Mouse (Mus musculus) frontal cortex, postnatal 14 days (tissue): Measurements from ENCODE around the gene Jaml.

Source experiments
- DNase-seq, 2 experiments: peaks; one replicate each; pipeline ENCODE4 v3.0.0; 2022; ENCODE audit warnings: low spot score in 2 of 2

Gene Jaml

DNA sequence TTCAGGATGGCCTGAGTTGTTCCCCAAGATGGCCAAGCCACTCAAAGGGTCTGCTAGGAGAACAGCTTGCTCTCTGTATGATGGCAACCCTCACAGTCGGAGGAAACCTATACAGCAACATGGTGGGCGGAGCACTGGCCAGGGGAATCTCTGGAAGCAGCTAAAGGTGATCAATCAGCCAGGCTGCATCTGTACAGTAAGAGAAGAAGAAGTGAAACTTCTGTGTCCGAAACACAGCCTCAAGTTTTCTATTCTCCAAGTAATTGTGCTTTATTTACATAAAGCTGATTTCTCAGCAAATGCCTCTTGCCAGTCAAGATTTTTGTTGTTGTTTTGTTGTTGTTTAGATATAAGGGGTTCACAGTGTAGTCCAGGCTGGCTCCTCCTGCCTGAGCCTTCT lies 1.1 kb upstream of the Jaml start:
- no peak for DNase-seq

- DNase-seq = no peak
These were observed 4.1 kb downstream of the Jaml start for GRCm38 (mm10) chr9:45083132-45083531.

GRCm38 (mm10) chr9:45084556-45084955 lies 5.6 kb downstream of the Jaml start:
- DNase-seq = no peak

DNA sequence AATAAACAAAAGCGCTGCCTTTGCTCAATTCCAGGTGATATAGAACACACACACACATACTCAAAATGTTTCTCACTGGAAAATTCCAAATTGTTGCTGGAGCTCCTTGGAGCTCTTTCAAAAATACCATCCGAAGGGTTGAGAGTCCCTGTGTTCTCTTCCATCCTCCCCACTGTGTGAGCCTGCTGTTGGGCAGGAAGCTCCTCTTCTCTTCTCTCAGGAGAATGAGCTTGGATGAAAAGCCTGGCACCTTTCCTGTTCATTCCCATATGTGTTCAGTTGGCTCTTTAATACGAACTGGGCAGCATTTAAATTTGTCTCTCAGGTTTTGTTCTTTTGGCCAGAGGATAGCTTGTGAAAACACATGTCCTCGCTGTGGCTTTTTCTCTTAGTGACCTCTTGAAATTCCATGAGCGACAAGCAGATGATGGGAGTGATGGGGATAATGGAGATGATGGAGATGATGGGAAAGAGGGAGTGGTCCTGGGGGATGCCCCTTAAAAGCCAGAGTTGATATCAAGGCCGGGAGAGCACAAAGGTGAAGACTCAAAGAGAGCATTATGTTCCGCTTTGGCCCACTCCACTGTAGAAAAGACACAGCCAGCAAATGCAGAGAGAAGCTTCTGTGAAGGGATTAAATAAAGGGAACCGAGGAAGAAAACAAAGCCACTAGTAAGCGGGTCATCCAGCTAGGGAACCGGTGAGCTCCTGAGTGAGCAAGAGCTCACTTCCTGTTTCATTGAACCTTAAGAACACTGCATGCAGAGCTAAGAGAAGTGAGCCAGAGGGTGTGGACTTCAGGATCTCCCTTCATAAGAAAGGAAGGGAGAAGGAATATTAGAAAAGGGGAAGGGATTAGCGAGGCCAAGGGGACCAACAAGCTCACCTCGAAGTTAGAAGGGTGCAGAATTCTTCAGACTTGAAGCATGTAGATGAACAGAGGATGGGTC lies 7.0 kb downstream of the Jaml start:
- DNase-seq = no peak

DNA sequence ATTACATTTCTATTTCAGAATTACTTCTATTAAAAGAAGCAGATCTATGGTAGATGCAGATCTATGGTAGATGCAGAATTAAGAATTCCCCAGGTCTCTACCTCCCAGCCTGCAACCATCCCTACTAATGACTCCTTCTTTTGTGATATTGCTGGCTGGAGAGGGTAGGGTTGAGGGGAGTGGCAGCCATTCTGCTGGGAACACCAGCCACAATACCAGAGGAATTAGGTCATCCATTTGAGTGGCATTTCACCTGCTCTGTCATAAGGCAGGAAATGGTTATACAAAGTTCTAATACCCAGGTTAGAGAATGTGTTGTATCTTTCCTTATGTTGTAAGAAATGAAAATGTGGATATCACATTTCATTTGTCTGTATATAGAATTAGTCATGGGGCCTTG lies 9.1 kb downstream of the Jaml start:
- DNase-seq = no peak

DNA sequence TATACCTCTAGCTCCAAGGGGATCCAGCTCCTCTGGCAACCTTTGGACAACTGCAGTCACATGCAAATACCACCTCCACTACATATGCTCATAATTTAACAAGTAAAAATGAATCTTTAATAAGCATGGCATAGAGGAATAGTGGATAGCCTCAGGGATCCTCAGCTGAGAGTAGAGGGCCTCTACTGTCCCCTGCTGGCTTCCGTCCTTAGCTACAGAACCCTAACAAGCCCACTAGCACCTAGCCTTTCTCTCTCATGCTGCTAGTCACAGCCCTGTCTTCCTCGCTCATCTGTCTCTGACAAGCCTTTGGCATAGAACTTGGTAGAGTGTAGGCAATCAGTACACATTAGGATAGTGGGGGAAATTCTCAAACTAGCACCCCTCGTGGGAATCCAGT lies 11.8 kb downstream of the Jaml start:
- no peak for DNase-seq

- DNase-seq = no peak
These were observed 13.7 kb downstream of the Jaml start for GRCm38 (mm10) chr9:45092641-45093040.

- no peak for DNase-seq
These were observed 16.4 kb downstream of the Jaml start for GRCm38 (mm10) chr9:45095149-45095937.

- DNase-seq = no peak
These were observed 18.9 kb downstream of the Jaml start for GRCm38 (mm10) chr9:45097877-45098276.

DNA sequence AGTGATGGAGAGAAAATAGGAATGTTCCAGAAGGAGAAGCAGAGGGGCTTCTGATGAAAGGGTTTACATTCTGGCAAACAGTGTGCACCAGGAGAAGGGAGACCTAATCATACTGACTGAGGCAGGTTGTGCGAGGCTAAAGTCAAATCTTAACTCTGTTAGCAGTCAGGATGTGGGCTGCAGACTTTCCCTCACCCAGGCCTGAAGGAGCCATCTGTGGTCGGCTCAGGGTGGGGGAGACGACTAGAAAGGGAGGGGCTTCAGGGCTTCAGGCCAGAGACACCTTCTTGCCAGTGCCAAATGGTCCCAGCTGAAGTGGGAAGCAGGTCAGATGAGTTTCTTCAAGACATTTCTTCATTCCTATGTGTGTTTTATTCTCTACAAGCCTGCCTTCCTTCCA lies 19.4 kb downstream of the Jaml start:
- no peak for DNase-seq

DNA sequence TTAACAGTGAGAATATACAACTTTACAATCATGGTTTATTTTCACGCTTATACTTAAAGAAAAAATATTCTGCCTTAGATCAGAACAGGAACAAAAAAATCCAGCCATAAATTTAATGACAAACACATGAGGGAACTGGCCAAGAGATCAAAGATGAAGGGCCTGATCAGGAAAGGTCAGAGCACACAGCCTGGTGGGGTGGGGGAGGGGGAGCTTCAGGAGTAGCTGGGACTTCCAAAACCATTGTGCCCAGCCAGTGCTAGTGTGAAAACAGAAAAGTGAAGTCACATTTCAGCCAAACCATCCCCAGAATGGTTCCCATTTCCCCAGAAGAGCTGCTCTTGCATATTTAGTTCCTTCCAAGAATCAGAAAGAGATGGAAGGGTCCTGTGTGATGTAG lies 23.5 kb downstream of the Jaml start:
- no peak for DNase-seq

DNA sequence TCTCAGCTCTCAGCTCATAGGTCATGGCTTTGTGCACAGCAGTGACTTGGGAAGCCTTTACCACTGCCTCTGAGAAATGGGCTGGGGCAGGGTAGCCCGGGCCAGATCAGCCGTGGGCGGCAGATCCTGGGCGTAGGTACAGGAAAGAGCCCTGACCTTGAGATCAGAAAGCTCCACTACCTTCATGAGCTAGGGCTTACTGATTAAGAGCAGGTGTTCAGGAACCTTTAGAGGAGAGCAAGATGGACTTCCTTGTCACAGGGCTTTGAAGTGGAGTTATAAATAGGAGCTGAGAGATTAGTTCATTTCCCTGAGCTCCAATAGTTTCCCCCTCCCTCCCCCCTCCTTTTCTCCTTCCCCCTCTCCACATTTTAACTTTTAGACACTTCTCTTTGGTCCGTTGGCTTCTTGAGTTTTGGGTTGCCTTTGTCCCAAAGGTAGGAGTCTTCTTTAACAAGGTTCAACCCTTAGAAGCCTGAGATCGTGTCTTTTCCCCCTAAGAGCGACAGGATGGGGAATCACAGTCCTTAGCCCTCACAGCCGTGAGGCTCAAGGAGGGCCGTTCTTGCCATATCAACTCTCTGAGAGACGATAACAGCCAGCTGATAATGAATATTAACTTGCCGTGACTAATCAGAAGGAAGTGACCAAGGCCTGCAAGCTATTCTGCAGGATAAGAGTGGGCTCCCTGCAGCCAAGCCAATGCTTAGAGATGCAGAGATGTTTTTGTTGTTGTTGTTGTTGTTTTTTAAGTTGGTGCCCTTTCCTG lies 24.4 kb downstream of the Jaml start:
- no peak for DNase-seq

DNA sequence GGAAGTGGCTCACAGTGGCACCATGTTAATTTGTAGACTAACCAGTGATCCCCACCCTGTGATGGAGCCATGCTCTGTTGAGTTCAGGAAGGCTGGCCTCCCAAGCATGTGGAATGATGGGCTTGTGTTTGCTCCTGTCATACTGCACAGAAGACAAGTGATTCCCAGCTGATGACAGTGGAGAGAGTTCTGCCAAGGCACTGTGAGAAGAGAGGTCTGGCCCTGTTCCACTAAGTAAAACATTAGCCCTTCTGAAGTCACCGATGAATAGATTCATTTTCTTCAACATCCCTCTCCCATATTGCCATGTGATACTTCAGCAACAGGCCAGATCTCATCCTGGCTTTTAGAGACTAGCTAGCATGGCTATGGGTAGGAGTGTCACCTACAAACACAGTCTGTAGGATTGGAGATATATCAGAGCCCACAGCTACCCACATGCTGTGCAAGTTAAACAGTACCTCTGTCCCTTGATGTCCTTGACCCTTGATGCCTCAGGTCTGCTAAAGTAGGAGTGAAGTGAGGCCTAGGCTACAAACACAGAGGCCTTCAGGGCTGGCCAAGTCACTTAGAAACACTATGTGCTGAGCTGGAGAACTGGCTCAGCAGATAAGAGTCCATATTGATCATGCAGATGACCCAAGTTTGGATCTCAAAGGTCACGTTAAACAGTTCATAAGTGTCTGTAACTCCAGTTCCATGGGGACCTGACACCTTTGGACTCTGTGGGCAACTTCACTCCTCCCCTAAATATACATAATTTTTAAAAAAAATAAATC lies 26.8 kb downstream of the Jaml start:
- DNase-seq = no peak

- peak in 1 of 2 experiments; percentile 50 for DNase-seq
These were observed 36.7 kb downstream of the Jaml start for GRCm38 (mm10) chr9:45115706-45116105.

DNA sequence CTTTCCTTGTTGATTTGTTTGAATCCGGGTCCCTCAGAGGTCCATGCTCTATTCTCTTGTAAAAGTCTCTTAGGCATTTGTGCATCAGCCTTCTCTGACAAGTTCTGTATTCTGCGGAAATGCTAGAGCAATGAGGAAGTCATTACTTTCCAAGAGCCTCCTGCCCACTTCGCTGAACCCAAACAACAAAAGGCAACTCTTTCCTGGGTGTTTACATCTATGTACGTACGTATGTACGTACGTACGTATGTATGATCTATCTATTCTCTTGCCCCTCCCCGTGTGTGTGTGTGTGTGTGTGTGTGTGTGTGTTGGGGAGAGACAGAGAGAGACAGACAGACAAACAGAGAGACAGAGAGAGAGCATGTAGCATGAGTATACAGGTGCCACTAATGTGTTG lies 37.8 kb downstream of the Jaml start:
- no peak for DNase-seq

GRCm38 (mm10) chr9:45117741-45118431 lies 38.9 kb downstream of the Jaml start, which contains the start of gene Scn2b:
Gene Scn2b, plus strand, starts transcription at chr9:45117782.
- no peak for DNase-seq

GRCm38 (mm10) chr9:45118552-45118951 lies 39.6 kb downstream of the Jaml start:
- DNase-seq = no peak

- DNase-seq = no peak
These were observed 40.5 kb downstream of the Jaml start for GRCm38 (mm10) chr9:45119316-45119953.

GRCm38 (mm10) chr9:45119954-45120530 lies 41.1 kb downstream of the Jaml start:
- DNase-seq = no peak

- no peak for DNase-seq
These were observed 41.6 kb downstream of the Jaml start for GRCm38 (mm10) chr9:45120567-45120966.
